Mouse (Mus musculus) embryonic facial prominence, embryonic 12.5 days (tissue): ENCODE results near the gene Elovl1. TPM values are rescaled to one million over a fixed set of nuclear protein-coding genes. Genes with fewer than 3 reads are reported as not detected.

Experiments
- ATAC-seq: fragments of 200-750 bp; cut with Nextera tagmentation; 2 replicates; pipeline ENCODE4 v1.8.0; 2017; ENCODE audit not compliant: insufficient number of reproducible peaks, insufficient read depth, low FRiP score, low TSS enrichment
- H3K27ac ChIP-seq: fragments of 300-500 bp; sonication (generic); 2 replicates; pipeline ENCODE4 v1.5.1; 2016; ENCODE audit warnings: mild to moderate bottlenecking
- H3K27me3 ChIP-seq: fragments of 300-500 bp; sonication (generic); 2 replicates; pipeline ENCODE4 v1.6.1; 2016; ENCODE audit warnings: mild to moderate bottlenecking, moderate library complexity
- H3K36me3 ChIP-seq: fragments of 300-500 bp; sonication (generic); 2 replicates; pipeline ENCODE4 v1.6.1; 2016; ENCODE audit warnings: mild to moderate bottlenecking
- H3K4me1 ChIP-seq: fragments of 300-500 bp; sonication (generic); 2 replicates; pipeline ENCODE4 v1.6.1; 2016
- H3K4me2 ChIP-seq: fragments of 300-500 bp; sonication (generic); replicated peaks from 2 replicates; pipeline ENCODE4 v1.6.1; 2016; ENCODE audit warnings: mild to moderate bottlenecking, moderate library complexity
- H3K4me3 ChIP-seq: fragments of 300-500 bp; sonication (generic); 2 replicates; pipeline ENCODE4 v1.5.1; 2016; ENCODE audit warnings: mild to moderate bottlenecking
- H3K9ac ChIP-seq: fragments of 300-500 bp; sonication (generic); 2 replicates; pipeline ENCODE4 v1.6.1; 2016; ENCODE audit warnings: mild to moderate bottlenecking, moderate library complexity
- H3K9me3 ChIP-seq: fragments of 300-500 bp; sonication (generic); 2 replicates; pipeline ENCODE4 v1.6.1; 2016; ENCODE audit warnings: mild to moderate bottlenecking, moderate library complexity
- WGBS: fragments of 180-500 bp; shearing (Covaris S2); methylation state at CpG from one replicate; pipeline ENCODE4 v1.1.7; 2016; 5-methylcytosine and 5-hydroxymethylcytosine counted together
- polyA plus RNA-seq: library from polyadenylated mRNA; unstranded; fragments of >200 nt; fragmentation: Nextera tagmentation; extraction: Ambion mirVana; gene quantifications from 2 replicates; pipeline ENCODE4 v1.2.1, GENCODE M21; 2016

The Elovl1 gene
- polyA plus RNA-seq, 1 experiment from 2014 or later = 50.3 TPM

DNA sequence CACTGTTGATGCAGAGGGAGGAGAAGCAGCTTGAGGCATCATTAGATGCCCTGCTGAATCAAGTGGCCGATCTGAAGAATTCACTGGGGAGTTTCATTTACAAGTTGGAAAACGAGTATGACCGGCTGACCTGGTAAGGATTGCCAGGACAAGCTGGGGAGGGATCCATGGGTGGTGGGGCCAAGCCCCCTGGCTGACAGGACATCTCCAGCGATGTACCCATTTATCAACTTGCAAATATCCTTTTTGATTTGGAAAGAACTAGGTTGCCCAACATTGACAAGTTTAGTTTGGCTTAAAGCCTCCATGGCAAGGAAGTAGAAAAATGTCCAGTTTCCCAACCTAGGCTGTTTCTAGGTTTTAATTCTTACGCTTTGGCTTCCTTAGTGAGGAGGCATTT, 17.0 kb upstream of the Elovl1 start:
- Histone ChIP-seq H3K4me1 (peaks cover 16% of the 10 kb centered on the region), H3K9me3 (no peaks in the 10 kb centered on the region), H3K4me2 (no peak overlapping the region), H3K36me3 (peaks cover 48% of the 10 kb centered on the region), H3K27ac (no peak overlapping the region), H3K9ac (no peak overlapping the region), H3K4me3 (no peak overlapping the region), H3K27me3 (no peaks in the 10 kb centered on the region)
- ATAC-seq = no peak
- WGBS = 81% methylated on average over 5 of the region's 5 CpGs

DNA sequence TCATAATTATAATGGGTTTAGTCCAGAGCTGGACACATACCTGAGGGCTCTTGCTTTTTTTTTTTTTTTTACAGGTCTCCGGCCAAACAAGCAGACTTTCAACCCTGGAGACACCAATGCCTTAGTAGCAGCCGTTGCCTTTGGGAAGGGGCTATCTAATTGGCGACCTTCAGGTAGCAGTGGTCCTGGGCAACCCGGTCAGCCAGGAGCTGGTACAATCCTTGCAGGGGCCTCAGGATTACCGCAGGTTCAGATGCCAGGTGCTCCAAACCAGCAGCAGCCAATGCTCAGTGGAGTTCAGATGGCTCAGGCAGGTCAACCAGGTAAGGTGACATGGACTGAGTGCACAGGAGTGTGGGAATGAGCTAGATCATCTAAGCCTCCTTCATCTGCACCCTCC, 14.3 kb upstream of the Elovl1 start:
- Histone ChIP-seq H3K9me3 (no peaks in the 10 kb centered on the region), H3K27me3 (no peaks in the 10 kb centered on the region), H3K4me3 (no peak overlapping the region), H3K4me2 (no peak overlapping the region), H3K4me1 (peaks cover 9% of the 10 kb centered on the region), H3K27ac (no peak overlapping the region), H3K36me3 (peaks cover 71% of the 10 kb centered on the region), H3K9ac (no peak overlapping the region)
- no peak for ATAC-seq
- 90% methylated on average over 5 of the region's 5 CpGs for WGBS

DNA sequence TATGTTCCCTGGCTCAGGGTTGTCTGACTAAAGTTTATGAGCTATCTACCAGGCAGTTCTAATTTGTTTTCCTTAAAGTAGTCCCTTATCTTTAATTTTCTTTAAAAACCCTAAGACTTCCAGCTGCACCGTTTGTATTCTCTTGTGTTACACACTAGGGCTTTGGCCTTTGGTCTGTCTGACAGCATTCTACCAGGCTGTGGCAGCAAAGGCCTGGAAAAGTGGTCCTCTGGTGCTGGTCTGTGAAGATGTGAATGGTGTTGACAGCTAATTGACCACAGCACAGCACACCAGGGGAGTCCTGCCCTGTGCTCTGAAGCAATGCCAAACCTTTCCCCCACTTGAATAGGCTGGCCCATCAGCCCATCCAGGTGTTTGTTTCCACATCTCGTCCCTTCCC, 12.1 kb upstream of the Elovl1 start:
- H3K9me3 ChIP-seq = no peaks in the 10 kb centered on the region
- no peak overlapping the region for H3K4me3 ChIP-seq
- peaks cover 87% of the 10 kb centered on the region for H3K36me3 ChIP-seq
- no peaks in the 10 kb centered on the region for H3K4me1 ChIP-seq
- H3K27ac ChIP-seq = no peak overlapping the region
- ATAC-seq = no peak
- no peaks in the 10 kb centered on the region for H3K27me3 ChIP-seq
- H3K9ac ChIP-seq = no peak overlapping the region
- no peak overlapping the region for H3K4me2 ChIP-seq
- 83% methylated on average over 2 of the region's 2 CpGs for WGBS

DNA sequence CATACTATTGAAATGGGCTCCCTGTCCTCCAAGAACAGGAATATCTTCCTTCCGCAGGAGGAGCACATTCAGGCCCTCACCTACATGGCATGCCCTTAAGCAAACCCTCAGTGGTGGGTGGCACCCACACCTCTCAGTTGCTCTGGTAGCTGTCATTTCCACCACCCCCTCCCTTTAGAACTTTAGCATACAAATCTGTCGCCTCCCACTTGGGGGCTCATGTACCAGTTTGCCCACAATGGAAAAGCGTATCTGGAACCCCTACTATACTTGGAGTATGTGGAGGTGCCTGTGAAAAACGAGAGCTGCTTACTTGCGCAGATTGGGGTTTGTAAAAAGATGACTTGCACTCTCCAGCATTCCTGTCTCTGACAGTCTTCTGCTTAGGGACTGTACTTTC, 11.6 kb upstream of the Elovl1 start:
- H3K36me3 ChIP-seq = peaks cover 87% of the 10 kb centered on the region
- no peak overlapping the region for H3K4me3 ChIP-seq
- no peak overlapping the region for H3K27ac ChIP-seq
- H3K9me3 ChIP-seq = no peaks in the 10 kb centered on the region
- no peak overlapping the region for H3K9ac ChIP-seq
- no peak overlapping the region for H3K4me2 ChIP-seq
- no peaks in the 10 kb centered on the region for H3K4me1 ChIP-seq
- 92% methylated on average over 5 of the region's 5 CpGs for WGBS
- no peak for ATAC-seq
- no peaks in the 10 kb centered on the region for H3K27me3 ChIP-seq

DNA sequence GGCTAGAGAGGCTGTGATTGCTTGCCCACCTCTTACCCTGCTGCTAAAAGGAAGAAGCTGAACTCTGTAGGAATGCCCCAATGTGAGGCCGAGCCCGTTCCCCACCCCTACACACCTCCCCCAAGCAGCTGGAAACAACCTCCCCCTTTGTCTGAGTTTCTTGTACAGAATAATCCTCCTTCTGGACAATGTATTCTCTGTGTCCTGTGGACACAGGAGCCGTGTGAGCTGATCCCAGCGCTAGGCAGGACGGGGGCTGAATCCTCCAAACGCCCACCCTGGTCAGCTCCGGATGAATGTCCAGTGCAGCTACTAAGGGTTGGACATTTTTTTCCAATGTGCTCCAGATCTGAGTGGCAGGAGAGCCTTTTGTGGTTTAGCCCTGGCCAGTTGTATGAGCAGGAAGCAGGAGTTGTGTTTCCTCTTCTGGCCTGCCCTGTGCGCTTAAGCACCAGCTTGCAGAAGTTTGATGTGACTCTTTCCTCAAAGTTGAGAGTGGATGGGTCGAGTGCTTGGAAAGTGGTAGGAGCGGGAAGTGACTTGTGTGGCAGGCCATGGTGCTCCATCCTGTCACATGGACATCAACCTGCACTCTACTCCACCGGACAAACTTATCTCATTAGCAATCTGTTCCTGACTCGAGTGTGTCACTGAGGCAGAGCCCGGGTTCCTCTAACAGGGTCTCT, 10.6 kb upstream of the Elovl1 start:
- H3K27ac ChIP-seq = no peak overlapping the region
- no peak overlapping the region for H3K4me2 ChIP-seq
- no peaks in the 10 kb centered on the region for H3K27me3 ChIP-seq
- H3K9ac ChIP-seq = no peak overlapping the region
- H3K36me3 ChIP-seq = peaks cover 85% of the 10 kb centered on the region
- 0 out of 2 replicates have a peak, but pooled peaks have one; percentile 61 for ATAC-seq
- H3K4me1 ChIP-seq = no peaks in the 10 kb centered on the region
- whole genome bisulfite sequencing = 64% methylated on average over 13 of the region's 13 CpGs
- H3K4me3 ChIP-seq = no peak overlapping the region
- H3K9me3 ChIP-seq = no peaks in the 10 kb centered on the region

DNA sequence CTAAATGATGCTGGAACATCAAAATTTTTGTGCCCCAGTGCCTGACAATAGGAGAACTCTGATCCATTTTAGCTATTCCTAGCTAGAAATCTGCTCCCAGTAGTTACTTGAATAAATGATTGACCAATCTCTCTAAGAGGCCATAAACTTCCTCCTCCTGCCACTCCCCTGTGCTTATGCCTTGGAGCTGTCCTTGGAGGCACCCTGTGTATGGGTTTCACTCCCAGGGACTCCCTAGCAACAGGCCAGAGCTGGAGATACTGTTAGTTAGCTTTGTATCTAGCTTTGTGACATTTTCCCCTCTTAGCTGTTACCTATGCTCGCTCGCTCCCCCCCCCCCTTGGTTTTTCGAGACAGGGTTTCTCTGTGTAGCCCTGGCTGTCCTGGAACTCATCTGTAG, 6.5 kb upstream of the Elovl1 start:
- ATAC-seq = no peak
- peaks cover 55% of the 10 kb centered on the region for H3K36me3 ChIP-seq
- no peaks in the 10 kb centered on the region for H3K4me1 ChIP-seq
- H3K9ac ChIP-seq = no peak overlapping the region
- H3K27me3 ChIP-seq = no peaks in the 10 kb centered on the region
- H3K4me2 ChIP-seq = no peak overlapping the region
- no peak overlapping the region for H3K27ac ChIP-seq
- no peak overlapping the region for H3K4me3 ChIP-seq
- H3K9me3 ChIP-seq = no peaks in the 10 kb centered on the region
- 90% methylated on average over 3 of the region's 3 CpGs for WGBS

DNA sequence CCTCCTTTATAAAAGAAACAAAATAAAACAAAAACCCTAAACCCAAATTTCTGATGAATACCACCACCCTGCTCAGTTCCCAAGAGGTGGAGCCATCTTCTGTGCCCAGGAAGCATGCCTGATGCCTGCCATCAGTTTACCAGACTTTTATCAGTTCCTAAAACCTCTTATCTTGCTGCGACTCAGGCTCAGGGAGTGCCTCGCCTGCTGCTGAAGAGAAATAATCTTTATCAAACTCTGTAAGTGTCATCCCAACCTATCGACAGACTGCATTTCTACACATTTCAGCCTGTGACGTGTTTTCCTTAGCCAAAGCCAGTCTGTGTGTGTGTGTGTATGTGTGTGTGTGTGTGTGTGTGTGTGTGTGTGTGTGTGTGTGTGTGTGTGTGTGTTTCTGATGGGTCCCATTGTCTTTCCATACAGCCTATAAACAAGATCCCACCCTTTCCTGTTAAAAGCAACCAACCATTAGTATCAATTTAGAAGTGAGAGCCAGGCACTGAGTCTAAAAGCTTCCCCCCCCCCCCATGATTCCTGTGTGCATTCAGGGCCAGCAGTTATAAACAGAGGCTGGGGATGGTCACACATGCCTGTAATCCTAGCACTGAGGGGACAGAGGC, 3.2 kb upstream of the Elovl1 start:
- Histone ChIP-seq H3K36me3 (peaks cover 32% of the 10 kb centered on the region), H3K27ac (no peak overlapping the region), H3K4me1 (peaks cover 23% of the 10 kb centered on the region), H3K4me2 (no peak overlapping the region), H3K9me3 (no peaks in the 10 kb centered on the region), H3K9ac (no peak overlapping the region), H3K27me3 (no peaks in the 10 kb centered on the region), H3K4me3 (no peak overlapping the region)
- ATAC-seq = no peak
- WGBS = 85% methylated on average over 4 of the region's 4 CpGs

DNA sequence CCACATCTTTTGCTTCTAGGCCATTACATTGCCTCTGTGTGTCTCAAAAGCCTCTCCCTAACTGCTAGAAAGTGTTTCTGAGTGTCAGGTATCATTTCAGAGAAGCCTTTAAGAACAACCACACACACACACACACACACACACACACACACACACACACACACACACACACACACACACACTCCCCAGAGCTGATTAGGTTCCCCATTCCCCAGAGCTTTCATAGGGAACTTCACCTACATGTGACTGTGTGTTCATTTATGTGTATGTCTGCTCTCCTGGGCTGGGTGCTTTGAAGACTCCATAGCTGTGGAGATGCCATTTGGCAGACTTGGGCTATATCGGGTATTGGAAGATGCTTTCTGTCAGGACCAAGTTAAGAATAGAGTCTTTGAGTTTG, 2.5 kb upstream of the Elovl1 start:
- H3K27ac ChIP-seq = no peak overlapping the region
- no peak overlapping the region for H3K4me2 ChIP-seq
- no peak overlapping the region for H3K4me3 ChIP-seq
- H3K9me3 ChIP-seq = no peaks in the 10 kb centered on the region
- H3K9ac ChIP-seq = no peak overlapping the region
- peaks cover 25% of the 10 kb centered on the region for H3K36me3 ChIP-seq
- H3K27me3 ChIP-seq = no peaks in the 10 kb centered on the region
- peaks cover 25% of the 10 kb centered on the region for H3K4me1 ChIP-seq
- WGBS = 93% methylated on average over 1 of the region's 1 CpGs
- ATAC-seq = no peak

DNA sequence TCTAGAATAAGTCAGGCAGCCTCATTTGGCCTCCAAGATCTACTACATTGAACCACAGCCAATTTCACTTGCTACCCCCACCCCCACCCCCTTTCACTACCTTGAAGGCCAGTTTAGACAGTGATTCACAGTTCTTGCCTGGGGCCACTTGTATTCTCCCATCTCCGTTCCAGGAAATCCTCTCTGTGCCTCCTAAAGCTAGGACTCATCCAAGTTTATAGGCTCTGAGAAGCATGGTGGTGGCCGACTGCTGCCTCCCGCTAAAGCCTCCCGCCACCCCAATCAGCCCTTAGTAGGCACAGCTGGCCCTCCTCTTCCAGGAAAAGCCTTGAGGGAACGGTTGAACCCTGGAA, 502 bp upstream of the Elovl1 start:
- Histone ChIP-seq H3K4me2 (peak overlapping the region; percentile 91), H3K4me1 (peaks cover 25% of the 10 kb centered on the region), H3K27me3 (no peaks in the 10 kb centered on the region), H3K27ac (peak overlapping the region; percentile 80), H3K9ac (peak overlapping the region; percentile 73), H3K36me3 (peaks cover 24% of the 10 kb centered on the region), H3K4me3 (peak overlapping the region; percentile 69), H3K9me3 (no peaks in the 10 kb centered on the region)
- no peak for ATAC-seq
- WGBS = 3% methylated on average over 5 of the region's 5 CpGs

DNA sequence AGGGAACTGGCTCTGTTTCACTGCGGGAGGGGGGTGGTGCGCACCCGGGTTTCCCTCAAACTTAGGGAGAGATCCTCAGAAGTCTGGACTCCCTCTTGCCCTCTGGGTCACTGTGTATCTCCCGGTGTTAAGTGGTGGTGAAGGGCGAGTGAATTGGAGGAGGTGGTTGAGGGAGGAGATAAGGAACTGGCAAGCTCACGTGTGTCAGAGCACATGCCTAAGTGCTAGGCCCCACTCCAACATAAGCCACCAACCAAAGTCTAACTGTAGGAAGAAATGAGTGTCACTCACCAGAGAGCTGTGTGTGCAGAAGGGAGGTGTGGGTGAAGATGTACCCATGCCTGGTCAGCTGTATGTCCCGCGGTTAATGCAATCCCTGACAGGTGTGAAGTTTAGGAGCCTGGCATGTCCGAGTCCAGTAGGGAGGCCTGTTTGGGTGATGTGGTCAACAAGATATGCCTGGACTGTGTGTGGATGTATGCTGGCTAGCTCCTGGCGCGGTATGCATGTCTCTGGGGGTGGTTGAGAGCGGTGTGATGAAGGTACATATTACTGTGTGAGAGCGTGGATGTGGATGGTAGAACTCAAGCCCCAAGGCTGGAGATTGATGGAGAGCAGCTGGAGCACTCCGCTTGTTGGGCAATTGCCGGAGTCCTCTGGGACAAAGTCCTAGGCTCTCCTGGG, 780 bp downstream of the Elovl1 start:
- peak overlapping the region; percentile 80 for H3K27ac ChIP-seq
- peak overlapping the region; percentile 91 for H3K4me2 ChIP-seq
- H3K27me3 ChIP-seq = no peaks in the 10 kb centered on the region
- peaks cover 31% of the 10 kb centered on the region for H3K36me3 ChIP-seq
- no peak for ATAC-seq
- H3K9me3 ChIP-seq = no peaks in the 10 kb centered on the region
- 48% methylated on average over 15 of the region's 15 CpGs for WGBS
- peak overlapping the region; percentile 73 for H3K9ac ChIP-seq
- H3K4me1 ChIP-seq = peaks cover 25% of the 10 kb centered on the region
- H3K4me3 ChIP-seq = peak overlapping the region; percentile 69

DNA sequence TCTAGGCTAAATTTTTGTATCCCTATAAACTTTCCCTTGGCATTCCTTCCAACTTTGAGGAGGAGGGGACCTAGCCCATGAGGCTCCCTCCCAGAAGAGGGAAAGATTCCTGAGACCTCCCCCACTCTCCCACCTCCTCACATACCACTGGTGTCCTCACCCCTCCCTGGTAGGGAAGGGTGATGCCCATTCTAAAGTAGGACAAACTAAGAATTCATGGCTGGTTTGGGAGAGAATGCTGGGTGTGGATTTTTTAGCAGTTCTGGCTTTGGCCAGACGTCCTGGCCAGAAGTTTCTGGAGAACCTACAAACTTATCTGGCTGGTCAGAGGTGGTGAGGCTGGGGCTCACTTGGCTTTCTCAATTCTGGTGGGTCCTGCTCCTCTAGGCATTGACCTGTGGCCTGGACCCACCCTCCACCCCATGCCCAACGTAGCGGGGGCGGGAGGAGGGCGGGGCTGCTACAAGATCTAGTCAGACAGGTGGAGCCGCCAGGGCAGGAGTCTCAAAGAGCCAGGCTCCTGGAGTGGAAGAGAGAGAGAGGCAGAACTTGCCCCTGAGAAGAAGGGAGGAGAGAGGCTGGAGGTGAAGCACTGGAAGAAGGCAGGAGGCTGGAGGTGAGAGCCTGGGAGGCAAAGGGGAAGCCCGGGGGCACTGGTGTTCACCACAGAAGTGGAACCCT, 1.5 kb downstream of the Elovl1 start:
- 52% methylated on average over 7 of the region's 7 CpGs for WGBS
- Histone ChIP-seq H3K9ac (no peak overlapping the region), H3K4me1 (peaks cover 29% of the 10 kb centered on the region), H3K4me2 (peak overlapping the region; percentile 91; the same call in 1 of the 2 replicates), H3K27ac (peak overlapping the region; percentile 12; the same call in 1 of the 2 replicates), H3K36me3 (peaks cover 34% of the 10 kb centered on the region), H3K4me3 (peak overlapping the region; percentile 69; the same call in 1 of the 2 replicates), H3K27me3 (no peaks in the 10 kb centered on the region), H3K9me3 (no peaks in the 10 kb centered on the region)
- ATAC-seq = no peak
